Mouse (Mus musculus): ENCODE results near the gene Cenpp.

- TF ChIP-seq POLR2A (IDR thresholded peaks at IDR 0.05; ENCODE audit: low read depth, low read length) (no peak), CTCF (IDR thresholded peaks at IDR 0.05; ENCODE audit: extremely low read depth, insufficient read depth, insufficient read length, insufficient replicate concordance) (no peak)
These were observed 24.4 kb downstream of the Cenpp start for GRCm38 (mm10) chr13:49628167-49628566.

Data from spleen, adult 2 months (tissue).